Mouse (Mus musculus) spleen, adult 2 months (tissue): ENCODE measurements around the gene Tufm.

ENCODE experiments used
- CTCF ChIP-seq: fragments of 200-500 bp; IDR thresholded peaks from 2 replicates; pipeline ENCODE4 v1.5.1; 2011; ENCODE audit warnings: mild to moderate bottlenecking, inconsistent platforms; ENCODE audit not compliant: insufficient read depth, insufficient read length, insufficient replicate concordance; ENCODE audit errors: extremely low read depth
- POLR2A ChIP-seq: fragments of 200-500 bp; IDR thresholded peaks from 2 replicates; pipeline ENCODE4 v1.6.1; 2011; ENCODE audit warnings: low read depth, low read length, inconsistent platforms

- TF ChIP-seq CTCF = no peak
- no peak for TF ChIP-seq POLR2A
Observed at GRCm38 (mm10) chr7:126461626-126462025, 25.5 kb upstream of the Tufm start.
